Mouse (Mus musculus): Measurements from ENCODE around the gene Plcg2. TPM values are rescaled to one million over a fixed set of nuclear protein-coding genes. Genes with fewer than 3 reads are reported as not detected.

The Plcg2 gene
- total and polyA plus RNA-seq, 2 experiments from 2014 or later = 1.5 to 2.4 TPM

DNA sequence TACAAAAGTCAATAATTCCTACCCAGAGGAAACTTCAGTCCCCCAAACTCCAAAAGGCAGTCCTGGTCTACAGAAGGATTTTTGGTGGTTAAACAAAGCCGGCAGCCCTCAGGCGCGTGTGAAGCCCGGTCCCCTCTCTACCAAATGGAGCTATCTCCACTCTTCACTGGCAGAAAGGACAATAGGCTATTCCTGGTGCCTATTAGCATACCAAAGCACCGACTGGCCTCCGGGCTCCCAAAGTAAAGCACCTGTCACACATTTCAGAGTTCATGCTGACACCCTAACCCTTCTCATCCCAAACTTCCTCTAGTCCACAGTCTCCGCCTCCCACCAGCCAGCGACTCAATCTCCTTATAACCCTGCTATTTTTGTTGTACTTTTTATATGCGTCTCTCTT lies 4.5 kb upstream of the Plcg2 start:
- no peak overlapping the region for H3K27ac ChIP-seq (ENCODE audit: low read depth, low read length)
- no peak overlapping the region for H3K4me2 ChIP-seq (ENCODE audit: low read depth, low read length, poor library complexity, severe bottlenecking)
- H3K36me3 ChIP-seq (ENCODE audit: insufficient read depth, low read length) = no peaks in the 10 kb centered on the region
- no peak for TF ChIP-seq CTCF (IDR thresholded peaks at IDR 0.05)
- no peak overlapping the region for H3K4me3 ChIP-seq (ENCODE audit: low read depth, low read length)
- H3K4me1 ChIP-seq (ENCODE audit: insufficient read depth, low read length) = no peaks in the 10 kb centered on the region
- WGBS = 17% methylated on average over 9 of the region's 9 CpGs
- ATAC-seq (ENCODE audit: low FRiP score) (no peak), DNase-seq (ENCODE audit: low spot score) (no peak)
- peaks cover 14% of the 10 kb centered on the region; the same call in 1 of the 2 replicates for H3K27me3 ChIP-seq (ENCODE audit: insufficient read depth, low read length)
- no peak overlapping the region for H3K9ac ChIP-seq (replicated peaks; ENCODE audit: low read length, poor library complexity, severe bottlenecking)
- H3K9me3 ChIP-seq (ENCODE audit: low read length) = no peaks in the 10 kb centered on the region

DNA sequence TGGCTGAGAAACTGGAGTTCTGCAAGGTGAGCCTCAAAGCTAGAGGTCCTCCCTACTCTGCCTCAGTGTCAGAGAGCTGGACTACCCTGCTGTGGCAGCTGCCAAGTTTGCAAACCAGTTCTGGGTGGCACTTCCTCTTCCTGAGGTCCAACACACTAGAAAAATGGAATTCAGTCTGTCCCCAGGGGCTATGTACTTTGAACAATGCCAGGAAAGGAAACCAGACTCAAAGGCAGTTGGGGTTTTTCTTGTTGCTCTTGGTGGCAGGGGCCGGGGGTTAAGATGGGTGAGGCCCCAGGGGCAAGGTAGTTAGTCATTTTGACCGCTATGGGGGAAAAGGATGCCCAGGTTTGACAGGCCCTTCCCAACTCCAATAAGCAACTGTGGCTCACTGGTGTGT lies 3.2 kb upstream of the Plcg2 start:
- Histone ChIP-seq H3K27ac (ENCODE audit: low read depth, low read length) (no peak overlapping the region), H3K36me3 (ENCODE audit: insufficient read depth, low read length) (no peaks in the 10 kb centered on the region), H3K9me3 (ENCODE audit: low read length) (no peaks in the 10 kb centered on the region), H3K4me2 (ENCODE audit: low read depth, low read length, poor library complexity, severe bottlenecking) (no peak overlapping the region), H3K27me3 (ENCODE audit: insufficient read depth, low read length) (peaks cover 20% of the 10 kb centered on the region), H3K4me1 (ENCODE audit: insufficient read depth, low read length) (no peaks in the 10 kb centered on the region), H3K9ac (replicated peaks; ENCODE audit: low read length, poor library complexity, severe bottlenecking) (no peak overlapping the region), H3K4me3 (ENCODE audit: low read depth, low read length) (no peak overlapping the region)
- no peak for TF ChIP-seq CTCF (IDR thresholded peaks at IDR 0.05)
- WGBS = 84% methylated on average over 2 of the region's 2 CpGs
- ATAC-seq (ENCODE audit: low FRiP score) (no peak), DNase-seq (ENCODE audit: low spot score) (no peak)

DNA sequence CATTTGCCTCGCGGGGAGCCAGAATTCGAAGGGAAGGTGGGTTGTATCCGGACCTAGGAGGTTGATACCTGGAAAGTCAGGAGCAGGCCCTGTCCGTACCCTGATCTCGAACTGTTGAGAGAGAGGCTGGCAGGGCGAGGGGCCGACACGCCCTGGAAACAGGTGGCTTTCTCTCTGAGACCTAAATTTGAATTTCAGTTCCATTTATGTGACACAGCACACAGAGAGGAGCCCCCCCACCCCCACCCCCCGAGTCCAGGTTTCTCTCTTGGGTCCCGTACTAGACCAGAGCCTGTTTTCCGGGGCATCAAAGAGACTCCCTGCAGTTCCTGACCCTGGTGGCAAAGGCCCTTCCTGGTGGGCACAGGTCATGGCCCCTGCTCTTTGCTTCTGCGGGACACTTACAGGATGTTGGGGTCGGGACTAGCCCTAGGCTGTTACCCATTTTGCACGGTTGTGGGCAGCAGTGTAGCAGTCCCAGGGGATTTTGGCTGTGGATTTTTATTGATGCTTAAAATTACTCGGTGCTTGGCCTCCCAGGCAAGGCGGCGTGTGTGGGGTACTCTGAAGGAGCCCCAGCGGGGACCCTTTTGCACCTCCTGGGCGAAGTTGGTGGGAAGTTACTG lies 937 bp downstream of the Plcg2 start:
- DNase-seq (ENCODE audit: low spot score) = no peak
- Histone ChIP-seq H3K36me3 (ENCODE audit: insufficient read depth, low read length) (no peaks in the 10 kb centered on the region), H3K9ac (replicated peaks; ENCODE audit: low read length, poor library complexity, severe bottlenecking) (no peak overlapping the region), H3K4me2 (ENCODE audit: low read depth, low read length, poor library complexity, severe bottlenecking) (peak overlapping the region; percentile 100), H3K4me1 (ENCODE audit: insufficient read depth, low read length) (no peaks in the 10 kb centered on the region), H3K27me3 (ENCODE audit: insufficient read depth, low read length) (peaks cover 20% of the 10 kb centered on the region), H3K9me3 (ENCODE audit: low read length) (no peaks in the 10 kb centered on the region), H3K4me3 (ENCODE audit: low read depth, low read length) (peak overlapping the region; percentile 63), H3K27ac (ENCODE audit: low read depth, low read length) (no peak overlapping the region)
- no peak for ATAC-seq (ENCODE audit: low FRiP score)
- 13% methylated on average over 20 of the region's 20 CpGs for WGBS
- no peak for TF ChIP-seq CTCF (IDR thresholded peaks at IDR 0.05)

DNA sequence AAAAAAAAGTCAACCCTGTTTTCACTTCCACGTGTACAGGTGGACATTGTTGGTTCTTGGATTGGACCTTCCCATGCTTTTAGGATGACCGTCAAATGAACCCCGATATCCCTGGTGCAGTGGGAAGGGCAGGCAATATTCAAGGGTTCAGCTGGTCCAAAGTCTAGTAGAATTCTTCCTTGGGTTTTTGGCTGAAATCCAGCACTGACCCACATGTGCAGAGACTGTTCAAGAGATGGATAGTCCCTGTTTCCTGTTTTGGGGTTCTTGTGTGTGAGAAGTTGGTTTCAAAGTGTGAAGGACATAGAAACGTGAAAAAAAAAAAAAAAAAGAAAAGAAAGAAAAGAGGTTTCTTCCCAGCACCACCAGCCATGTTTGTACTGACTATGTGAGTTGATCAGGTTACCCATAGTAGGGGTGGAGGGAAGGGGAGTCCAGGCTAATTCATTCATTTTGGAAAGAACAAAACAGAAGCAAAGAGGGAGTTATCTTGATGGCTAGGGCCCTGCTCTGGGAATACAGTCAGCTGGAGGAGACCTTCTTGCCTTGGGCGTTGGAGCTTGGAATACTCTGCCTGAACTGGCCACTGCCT lies 2.2 kb downstream of the Plcg2 start:
- Histone ChIP-seq H3K27ac (ENCODE audit: low read depth, low read length) (no peak overlapping the region), H3K9ac (replicated peaks; ENCODE audit: low read length, poor library complexity, severe bottlenecking) (no peak overlapping the region), H3K9me3 (ENCODE audit: low read length) (no peaks in the 10 kb centered on the region), H3K4me1 (ENCODE audit: insufficient read depth, low read length) (no peaks in the 10 kb centered on the region), H3K36me3 (ENCODE audit: insufficient read depth, low read length) (no peaks in the 10 kb centered on the region), H3K4me3 (ENCODE audit: low read depth, low read length) (no peak overlapping the region), H3K4me2 (ENCODE audit: low read depth, low read length, poor library complexity, severe bottlenecking) (no peak overlapping the region), H3K27me3 (ENCODE audit: insufficient read depth, low read length) (peaks cover 20% of the 10 kb centered on the region)
- TF ChIP-seq CTCF (IDR thresholded peaks at IDR 0.05) = no peak
- ATAC-seq (ENCODE audit: low FRiP score) (no peak), DNase-seq (ENCODE audit: low spot score) (no peak)
- 85% methylated on average over 5 of the region's 5 CpGs for WGBS

DNA sequence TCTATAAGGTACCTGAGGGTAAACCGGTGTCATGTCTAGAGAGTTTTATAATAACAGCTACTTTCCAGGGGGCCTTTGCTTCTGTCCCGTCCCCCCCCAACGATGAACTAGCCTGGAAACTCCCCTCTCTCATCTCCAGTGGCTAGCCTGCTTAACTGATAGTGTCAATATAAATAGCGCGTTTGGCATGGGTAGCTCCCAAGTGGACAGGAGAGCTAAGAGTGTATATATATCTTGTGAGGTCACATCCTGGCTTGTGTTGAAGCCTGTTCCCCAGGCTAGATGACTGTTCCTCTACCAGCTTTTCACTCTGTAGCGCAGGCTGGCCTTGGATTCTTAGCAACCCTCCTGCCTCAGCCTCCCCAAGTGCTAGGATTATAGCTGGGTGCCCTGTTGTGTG lies 3.2 kb downstream of the Plcg2 start:
- no peak overlapping the region for H3K4me3 ChIP-seq (ENCODE audit: low read depth, low read length)
- H3K9me3 ChIP-seq (ENCODE audit: low read length) = no peaks in the 10 kb centered on the region
- H3K36me3 ChIP-seq (ENCODE audit: insufficient read depth, low read length) = no peaks in the 10 kb centered on the region
- H3K4me1 ChIP-seq (ENCODE audit: insufficient read depth, low read length) = no peaks in the 10 kb centered on the region
- no peak for TF ChIP-seq CTCF (IDR thresholded peaks at IDR 0.05)
- no peak for DNase-seq (ENCODE audit: low spot score)
- H3K27me3 ChIP-seq (ENCODE audit: insufficient read depth, low read length) = peaks cover 20% of the 10 kb centered on the region
- H3K4me2 ChIP-seq (ENCODE audit: low read depth, low read length, poor library complexity, severe bottlenecking) = no peak overlapping the region
- H3K9ac ChIP-seq (replicated peaks; ENCODE audit: low read length, poor library complexity, severe bottlenecking) = no peak overlapping the region
- WGBS = 93% methylated on average over 6 of the region's 6 CpGs
- H3K27ac ChIP-seq (ENCODE audit: low read depth, low read length) = no peak overlapping the region
- ATAC-seq (ENCODE audit: low FRiP score) = no peak

DNA sequence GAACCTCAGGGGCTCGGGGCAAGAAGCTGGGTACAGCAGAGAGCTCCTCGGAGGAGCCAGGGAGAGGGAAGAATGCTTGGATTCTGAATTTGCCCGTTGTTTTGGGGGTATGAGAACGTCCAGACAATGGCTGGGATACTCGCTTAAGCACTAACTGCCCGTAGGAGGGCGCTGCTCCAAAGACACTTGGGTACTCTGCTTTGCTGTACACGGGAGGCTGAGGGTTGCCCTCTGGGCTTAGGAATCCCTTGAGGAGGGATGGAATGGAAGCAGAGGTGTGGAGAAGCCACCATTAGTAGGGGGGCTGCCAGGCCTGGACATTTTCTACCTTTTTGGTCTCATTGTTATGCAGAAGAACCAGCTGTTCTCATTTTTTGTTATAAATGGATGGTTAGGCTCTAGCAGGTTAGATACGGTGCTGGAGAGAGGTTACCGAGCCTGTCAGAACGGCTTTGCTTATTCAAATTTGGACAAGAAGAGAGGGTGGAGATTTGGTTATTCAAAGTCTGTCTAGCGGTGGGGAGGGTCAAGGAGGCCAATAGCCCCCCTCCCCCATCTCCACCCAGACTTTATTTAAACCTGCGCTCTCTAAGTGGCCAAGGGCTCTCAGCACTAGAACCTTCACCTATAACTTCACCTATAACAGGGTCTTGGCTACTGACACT lies 5.4 kb downstream of the Plcg2 start:
- no peak overlapping the region for H3K4me2 ChIP-seq (ENCODE audit: low read depth, low read length, poor library complexity, severe bottlenecking)
- no peak overlapping the region for H3K9ac ChIP-seq (replicated peaks; ENCODE audit: low read length, poor library complexity, severe bottlenecking)
- H3K27ac ChIP-seq (ENCODE audit: low read depth, low read length) = no peak overlapping the region
- peaks cover 7% of the 10 kb centered on the region for H3K27me3 ChIP-seq (ENCODE audit: insufficient read depth, low read length)
- ATAC-seq (ENCODE audit: low FRiP score) = no peak
- no peak overlapping the region for H3K4me3 ChIP-seq (ENCODE audit: low read depth, low read length)
- TF ChIP-seq CTCF (IDR thresholded peaks at IDR 0.05) = no peak
- no peaks in the 10 kb centered on the region for H3K9me3 ChIP-seq (ENCODE audit: low read length)
- 52% methylated on average over 13 of the region's 13 CpGs for WGBS
- no peaks in the 10 kb centered on the region for H3K36me3 ChIP-seq (ENCODE audit: insufficient read depth, low read length)
- DNase-seq (ENCODE audit: low spot score) = no peak
- H3K4me1 ChIP-seq (ENCODE audit: insufficient read depth, low read length) = no peaks in the 10 kb centered on the region
